Mouse (Mus musculus) liver, embryonic 11.5 days (tissue): ENCODE measurements at regions not wholly inside any gene's neighbourhood (a gene's known extent, or its start where the extent isn't known, plus 50 kb on each side); places are given as distances from the start of the nearest gene placed in this dataset.

ENCODE experiments used
- ATAC-seq: fragments of 200-750 bp; cut with Nextera tagmentation; replicated peaks from 2 replicates; pipeline ENCODE4 v1.8.0; 2017; ENCODE audit warnings: moderate number of reproducible peaks, mild to moderate bottlenecking, moderate TSS enrichment, moderate library complexity; ENCODE audit not compliant: low FRiP score
- DNase-seq: peaks from one replicate; pipeline ENCODE4 v3.0.0-alpha.2; 2017; ENCODE audit warnings: low spot score
- H3K27ac ChIP-seq: fragments of 300-500 bp; sonication (generic); 2 replicates; pipeline ENCODE4 v1.5.1; 2014; ENCODE audit warnings: mild to moderate bottlenecking, low read depth, low read length, control low read depth
- H3K27me3 ChIP-seq: fragments of 300-500 bp; sonication (generic); replicated peaks from 2 replicates; pipeline ENCODE4 v1.6.1; 2014; ENCODE audit warnings: low read length, mixed read lengths; ENCODE audit not compliant: control insufficient read depth, insufficient read depth
- H3K36me3 ChIP-seq: fragments of 300-500 bp; sonication (generic); 2 replicates; pipeline ENCODE4 v1.6.1; 2014; ENCODE audit warnings: mild to moderate bottlenecking, low read length, moderate library complexity, mixed read lengths; ENCODE audit not compliant: control insufficient read depth, insufficient read depth
- H3K4me1 ChIP-seq: fragments of 300-500 bp; sonication (generic); replicated peaks from 2 replicates; pipeline ENCODE4 v1.6.1; 2014; ENCODE audit warnings: low read length, mixed read lengths; ENCODE audit not compliant: control insufficient read depth, insufficient read depth
- H3K4me2 ChIP-seq: fragments of 300-500 bp; sonication (generic); 2 replicates; pipeline ENCODE4 v1.6.1; 2014; ENCODE audit warnings: mild to moderate bottlenecking, control low read depth, moderate library complexity
- H3K4me3 ChIP-seq: fragments of 300-500 bp; sonication (generic); 2 replicates; pipeline ENCODE4 v1.5.1; 2014; ENCODE audit warnings: low read depth, low read length, control low read depth
- H3K9ac ChIP-seq: fragments of 300-500 bp; sonication (generic); 2 replicates; pipeline ENCODE4 v1.6.1; 2014; ENCODE audit warnings: low read depth, low read length, control low read depth
- H3K9me3 ChIP-seq: fragments of 300-500 bp; sonication (generic); 2 replicates; pipeline ENCODE4 v1.6.1; 2016; ENCODE audit warnings: low read length, inconsistent platforms, mixed read lengths; ENCODE audit not compliant: control insufficient read depth
- WGBS: fragments of 180-500 bp; shearing (Covaris S2); extraction: QIAGEN DNeasy Blood & Tissue Kit; methylation state at CpG from one replicate; pipeline ENCODE4 v1.1.7; 2014; 5-methylcytosine and 5-hydroxymethylcytosine counted together

- WGBS: 63% methylated on average over 4 of the region's 4 CpGs
Measured at GRCm38 (mm10) chr13:97647486-97647885, 112.9 kb downstream of the Gm10260 start.

GRCm38 (mm10) chr13:97646021-97646385 lies 114.4 kb downstream of the Gm10260 start:
- no peak overlapping the region for H3K9ac ChIP-seq
- DNase-seq (no peak), ATAC-seq (no peak)
- no peaks in the 10 kb centered on the region for H3K36me3 ChIP-seq
- 0 out of 2 replicates have a peak, but pooled peaks cover 3% of the 10 kb centered on the region for H3K9me3 ChIP-seq
- no peaks in the 10 kb centered on the region for H3K27me3 ChIP-seq
- WGBS: 59% methylated on average over 7 of the region's 7 CpGs
- no peak overlapping the region for H3K4me2 ChIP-seq
- H3K27ac ChIP-seq: no peak overlapping the region
- H3K4me1 ChIP-seq: no peaks in the 10 kb centered on the region; the same call in 1 of the 2 replicates
- H3K4me3 ChIP-seq: no peak overlapping the region

More at GRCm38 (mm10) chr13:97647486-97647885, 112.9 kb downstream of the Gm10260 start:
- ATAC-seq (no peak), DNase-seq (no peak)
- no peaks in the 10 kb centered on the region; the same call in 1 of the 2 replicates for H3K4me1 ChIP-seq
- no peak overlapping the region for H3K4me2 ChIP-seq
- H3K4me3 ChIP-seq: no peak overlapping the region
- H3K36me3 ChIP-seq: no peaks in the 10 kb centered on the region
- H3K9me3 ChIP-seq: 0 out of 2 replicates have a peak, but pooled peaks cover 3% of the 10 kb centered on the region
- no peaks in the 10 kb centered on the region for H3K27me3 ChIP-seq
- no peak overlapping the region for H3K9ac ChIP-seq
- H3K27ac ChIP-seq: no peak overlapping the region

GRCm38 (mm10) chr13:97645107-97646020 lies 115.1 kb downstream of the Gm10260 start:
- Histone ChIP-seq H3K4me1 (no peaks in the 10 kb centered on the region; the same call in 1 of the 2 replicates), H3K9ac (no peak overlapping the region), H3K27me3 (no peaks in the 10 kb centered on the region), H3K36me3 (no peaks in the 10 kb centered on the region), H3K9me3 (no peaks in the 10 kb centered on the region), H3K4me2 (no peak overlapping the region), H3K4me3 (no peak overlapping the region), H3K27ac (no peak overlapping the region)
- ATAC-seq (no peak), DNase-seq (no peak)
- 55% methylated on average over 15 of the region's 15 CpGs for WGBS

GRCm38 (mm10) chr13:97640236-97640635 lies 120.2 kb downstream of the Gm10260 start:
- WGBS: 60% methylated on average over 3 of the region's 3 CpGs
- no peaks in the 10 kb centered on the region for H3K27me3 ChIP-seq

GRCm38 (mm10) chr13:97639656-97640055 lies 120.8 kb downstream of the Gm10260 start:
- H3K9me3 ChIP-seq: no peaks in the 10 kb centered on the region
- no peaks in the 10 kb centered on the region for H3K4me1 ChIP-seq
- ATAC-seq (no peak), DNase-seq (no peak)
- H3K36me3 ChIP-seq: no peaks in the 10 kb centered on the region
- H3K9ac ChIP-seq: no peak overlapping the region
- H3K27ac ChIP-seq: no peak overlapping the region
- no peak overlapping the region for H3K4me2 ChIP-seq
- H3K4me3 ChIP-seq: no peak overlapping the region
- 47% methylated on average over 3 of the region's 3 CpGs for WGBS
- H3K27me3 ChIP-seq: no peaks in the 10 kb centered on the region

More at GRCm38 (mm10) chr13:97640236-97640635, 120.2 kb downstream of the Gm10260 start:
- no peak overlapping the region for H3K4me2 ChIP-seq
- H3K27ac ChIP-seq: no peak overlapping the region
- no peak overlapping the region for H3K4me3 ChIP-seq
- no peak for DNase-seq
- no peak for ATAC-seq
- H3K36me3 ChIP-seq: no peaks in the 10 kb centered on the region
- no peaks in the 10 kb centered on the region; the same call in 1 of the 2 replicates for H3K4me1 ChIP-seq
- no peak overlapping the region for H3K9ac ChIP-seq
- no peaks in the 10 kb centered on the region for H3K9me3 ChIP-seq

GRCm38 (mm10) chr13:97638457-97639088 lies 121.9 kb downstream of the Gm10260 start:
- Histone ChIP-seq H3K36me3 (no peaks in the 10 kb centered on the region), H3K27me3 (no peaks in the 10 kb centered on the region), H3K4me1 (no peaks in the 10 kb centered on the region), H3K4me2 (no peak overlapping the region), H3K27ac (no peak overlapping the region), H3K4me3 (no peak overlapping the region), H3K9ac (no peak overlapping the region), H3K9me3 (no peaks in the 10 kb centered on the region)
- WGBS: 72% methylated on average over 5 of the region's 5 CpGs
- ATAC-seq (no peak), DNase-seq (no peak)

- Histone ChIP-seq H3K4me1 (no peaks in the 10 kb centered on the region), H3K4me2 (no peak overlapping the region), H3K9ac (no peak overlapping the region), H3K36me3 (no peaks in the 10 kb centered on the region), H3K9me3 (no peaks in the 10 kb centered on the region), H3K27ac (no peak overlapping the region), H3K4me3 (no peak overlapping the region), H3K27me3 (no peaks in the 10 kb centered on the region)
- ATAC-seq: no peak
- 83% methylated on average over 6 of the region's 6 CpGs for WGBS
- no peak for DNase-seq
Measured at GRCm38 (mm10) chr13:97637506-97637905, 122.9 kb downstream of the Gm10260 start.

- no peaks in the 10 kb centered on the region for H3K4me1 ChIP-seq
- H3K27ac ChIP-seq: no peak overlapping the region
- H3K36me3 ChIP-seq: no peaks in the 10 kb centered on the region
- H3K4me3 ChIP-seq: no peak overlapping the region
- no peak overlapping the region for H3K4me2 ChIP-seq
- ATAC-seq: no peak
- H3K9me3 ChIP-seq: no peaks in the 10 kb centered on the region
- H3K27me3 ChIP-seq: no peaks in the 10 kb centered on the region
- DNase-seq: no peak
- H3K9ac ChIP-seq: no peak overlapping the region
- WGBS: 69% methylated on average over 8 of the region's 8 CpGs
Measured at GRCm38 (mm10) chr13:97634041-97634788, 126.2 kb downstream of the Gm10260 start.
